Mouse (Mus musculus): Measurements from ENCODE around the gene Atp13a2.

Atp13a2 gene

DNA sequence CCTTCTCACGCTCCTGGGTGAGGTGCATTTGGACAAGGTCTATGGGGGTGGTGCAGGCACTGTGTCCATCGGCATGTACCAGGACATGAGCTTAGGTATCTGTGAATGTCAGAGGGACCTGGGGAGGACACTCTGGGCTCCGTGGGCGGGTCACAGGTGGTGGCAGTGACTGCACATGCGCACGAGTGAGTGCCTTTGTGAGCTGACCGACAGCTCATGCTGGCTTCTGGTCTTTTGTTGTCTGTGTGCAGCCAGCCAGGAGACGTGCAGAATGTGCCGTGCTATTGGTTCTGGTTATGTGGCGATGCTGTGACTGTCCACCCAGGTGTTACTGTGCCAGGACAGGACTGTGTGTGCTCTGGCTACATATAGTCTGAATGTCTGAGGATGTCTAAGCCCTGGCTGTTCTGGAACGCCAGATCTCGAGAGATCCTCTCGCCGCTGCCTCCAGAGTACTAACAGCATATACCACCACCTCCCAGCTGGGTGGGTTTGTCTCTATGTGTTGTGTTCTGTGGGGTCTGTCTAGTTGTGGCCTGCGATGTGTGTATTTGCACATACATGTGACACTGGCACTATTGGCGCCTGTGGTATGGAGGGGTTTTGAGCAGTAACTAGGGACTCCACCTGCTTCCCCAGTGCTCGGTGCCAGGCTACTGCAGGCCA lies 62.3 kb downstream of the Atp13a2 start:
- DNase-seq = no peak

DNA sequence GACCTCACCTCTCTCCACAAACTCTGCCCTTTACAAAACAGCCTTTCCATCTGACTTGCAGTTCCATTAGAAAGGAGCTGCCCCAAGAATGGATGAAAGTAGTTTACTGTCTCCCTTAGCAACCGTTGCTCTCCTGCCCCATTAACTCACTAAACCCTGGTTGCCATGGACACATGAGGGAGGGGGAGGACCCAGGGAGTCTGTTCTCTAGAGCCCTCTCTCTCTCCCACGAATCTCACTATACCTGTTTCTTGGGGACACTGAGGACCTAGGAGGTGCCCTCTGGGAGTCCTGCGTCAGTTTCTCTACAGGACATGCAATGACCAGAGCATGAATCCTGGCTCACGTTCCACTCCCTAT lies 62.8 kb downstream of the Atp13a2 start:
- DNase-seq = no peak

DNA sequence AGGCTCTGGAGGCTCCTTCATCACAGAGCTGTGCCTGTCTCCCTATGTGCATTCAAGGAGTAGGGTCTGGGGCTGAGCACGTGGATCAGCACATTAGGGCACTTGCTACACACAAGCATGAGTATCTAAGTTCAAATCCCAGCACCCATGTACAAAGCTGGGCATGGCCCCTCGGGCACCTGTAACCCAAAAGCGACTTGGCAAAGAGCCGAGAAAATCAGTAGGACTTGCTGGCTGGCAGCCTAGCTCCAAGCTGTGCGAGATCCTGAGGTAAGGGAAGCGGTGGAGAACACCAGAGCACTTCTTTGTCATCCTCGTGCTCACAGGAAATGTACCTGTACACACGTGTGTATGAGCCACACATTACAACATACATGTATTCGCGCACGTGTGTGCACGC lies 65.8 kb downstream of the Atp13a2 start:
- no peak for DNase-seq

DNA sequence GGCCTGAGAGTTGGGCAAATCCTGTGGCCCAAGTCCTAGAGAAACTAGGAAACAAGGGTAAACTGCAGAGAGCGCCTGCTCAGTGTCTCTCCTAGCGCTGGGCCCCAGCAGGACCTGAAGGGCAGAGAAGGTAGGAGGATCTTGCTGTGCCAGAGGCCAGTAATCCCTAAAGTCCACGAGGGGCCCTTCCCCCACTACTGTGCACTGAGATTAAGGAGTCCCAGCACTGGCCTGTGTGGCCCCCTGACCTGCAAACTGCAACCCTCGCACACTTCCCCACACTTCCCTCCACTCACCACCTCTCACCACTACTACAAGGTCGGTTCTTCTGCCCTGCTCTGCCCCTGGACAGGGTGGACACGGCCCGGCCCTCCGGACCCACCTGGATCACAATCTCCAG lies 66.5 kb downstream of the Atp13a2 start:
- no peak for DNase-seq

DNA sequence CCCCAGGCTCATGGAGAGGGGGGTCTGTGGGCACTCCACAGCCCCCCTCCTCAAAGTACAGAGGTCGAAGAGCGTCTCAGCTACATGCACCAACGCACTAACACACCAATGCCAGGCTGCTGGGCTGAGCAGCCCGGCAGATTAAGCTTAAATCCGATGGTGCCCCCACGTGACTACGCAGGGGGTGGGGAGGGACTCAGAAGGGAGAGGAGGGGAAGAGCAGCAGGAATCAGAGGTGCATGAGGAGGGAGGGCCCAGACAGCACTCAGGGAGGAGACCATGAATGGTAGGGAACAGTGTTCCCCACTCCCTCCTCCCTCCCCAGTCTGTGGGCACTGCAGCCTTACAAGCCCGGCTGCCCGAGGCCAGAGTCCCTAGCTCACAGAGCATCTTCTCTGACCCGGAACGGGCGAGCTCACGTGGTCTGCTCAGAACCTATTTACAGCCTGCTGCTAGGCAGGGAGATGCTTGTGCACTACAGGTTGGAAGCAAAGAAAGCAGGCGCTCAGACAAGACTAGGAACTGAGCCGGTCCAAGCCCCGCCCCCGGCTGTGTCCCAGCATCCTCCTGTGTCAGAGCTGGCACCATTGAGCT lies 67.0 kb downstream of the Atp13a2 start:
- DNase-seq = no peak

Data from liver (tissue).